Mouse (Mus musculus) olfactory bulb, adult 2 months (tissue): ENCODE results near the gene Immp2l. TPM values are rescaled to one million over a fixed set of nuclear protein-coding genes. Genes with fewer than 3 reads are reported as not detected.
"Not testable (repeated sequence)": the region's sequence is repeated elsewhere in the genome, so short reads cannot be mapped to it uniquely, and the experiment has no call there.

Experiments
- H3K27ac ChIP-seq: fragments of 200-500 bp; 2 replicates; pipeline ENCODE4 v1.5.1; 2012; ENCODE audit warnings: low read depth, low read length; ENCODE audit not compliant: insufficient read depth
- H3K4me1 ChIP-seq: fragments of 200-500 bp; 2 replicates; pipeline ENCODE4 v1.6.1; 2012; ENCODE audit warnings: low read length; ENCODE audit not compliant: control insufficient read depth, insufficient read depth
- H3K4me3 ChIP-seq: fragments of 200-500 bp; 2 replicates; pipeline ENCODE4 v1.5.1; 2012; ENCODE audit warnings: mild to moderate bottlenecking, low read depth, low read length, moderate library complexity; ENCODE audit not compliant: insufficient read depth
- CTCF ChIP-seq: fragments of 200-500 bp; IDR thresholded peaks from 2 replicates; pipeline ENCODE4 v1.5.1; 2012; ENCODE audit warnings: low read depth, mild to moderate bottlenecking, low read length, moderate library complexity; ENCODE audit not compliant: insufficient read depth
- POLR2A ChIP-seq: fragments of 200-500 bp; IDR thresholded peaks from 2 replicates; pipeline ENCODE4 v1.6.1; 2012; ENCODE audit warnings: mild to moderate bottlenecking, low read depth, low read length, moderate library complexity; ENCODE audit not compliant: insufficient read depth
- WGBS: fragments of 180-500 bp; shearing (Covaris S2); methylation state at CpG from one replicate; pipeline ENCODE4 v1.1.7; 2018; 5-methylcytosine and 5-hydroxymethylcytosine counted together
- polyA plus RNA-seq: library from polyadenylated mRNA; stranded (reverse); fragments of >200 nt; gene quantifications from 2 replicates; pipeline ENCODE4 v1.2.4, GENCODE M21; 2012; ENCODE audit warnings: low replicate concordance; ENCODE audit not compliant: missing spikeins, insufficient read depth, insufficient read length

Immp2l gene
- polyA plus RNA-seq, 1 experiment: not detected

GRCm38 (mm10) chr12:40991647-40992046 is 32.2 kb upstream of the Immp2l start:
- no peak for TF ChIP-seq POLR2A
- no peak for TF ChIP-seq CTCF
- no peak overlapping the region for H3K4me3 ChIP-seq
- WGBS: 34% methylated on average over 4 of the region's 4 CpGs
- no peak overlapping the region for H3K27ac ChIP-seq
- H3K4me1 ChIP-seq: no peaks in the 10 kb centered on the region

DNA sequence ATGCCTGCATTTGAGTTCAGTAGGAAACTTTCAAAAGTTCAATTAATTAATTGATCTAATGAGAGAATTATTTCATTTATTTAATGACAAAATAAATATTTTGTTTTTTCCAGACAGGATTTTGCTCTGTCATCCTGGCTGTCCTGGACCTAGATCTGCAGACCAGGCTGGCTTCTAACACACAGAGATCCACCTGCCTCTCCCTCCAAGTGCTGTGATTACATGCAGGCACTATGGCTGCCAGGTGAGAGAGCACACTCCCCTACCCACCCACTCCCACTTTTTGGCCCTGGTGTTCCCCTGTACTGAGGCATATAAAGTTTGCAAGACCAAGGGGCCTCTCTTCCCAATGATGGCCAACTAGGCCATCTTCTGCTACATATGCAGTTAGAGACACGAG is 31.7 kb upstream of the Immp2l start:
- H3K27ac ChIP-seq, H3K4me3 ChIP-seq, H3K4me1 ChIP-seq: not testable (repeated sequence)
- 95% methylated on average over 1 of the region's 1 CpGs for WGBS

- Histone ChIP-seq H3K4me3 (no peak overlapping the region), H3K4me1 (no peaks in the 10 kb centered on the region), H3K27ac (no peak overlapping the region)
- no peak for TF ChIP-seq CTCF
- no peak for TF ChIP-seq POLR2A
- WGBS: 85% methylated on average over 2 of the region's 2 CpGs
Measured at GRCm38 (mm10) chr12:40994846-40995245, 29.0 kb upstream of the Immp2l start.

- H3K27ac ChIP-seq: no peak overlapping the region
- WGBS: 82% methylated on average over 9 of the region's 9 CpGs
- no peak for TF ChIP-seq CTCF
- no peak for TF ChIP-seq POLR2A
Measured at GRCm38 (mm10) chr12:40995618-40996370, 28.1 kb upstream of the Immp2l start.

GRCm38 (mm10) chr12:41022516-41022915 is 1.4 kb upstream of the Immp2l start:
- no peak overlapping the region for H3K27ac ChIP-seq
- H3K4me1 ChIP-seq: no peaks in the 10 kb centered on the region
- 28% methylated on average over 1 of the region's 1 CpGs for WGBS
- no peak for TF ChIP-seq POLR2A
- no peak for TF ChIP-seq CTCF
- H3K4me3 ChIP-seq: no peak overlapping the region

More at GRCm38 (mm10) chr12:40995618-40996370, 28.1 kb upstream of the Immp2l start:
- H3K4me1 ChIP-seq: no peaks in the 10 kb centered on the region
- no peak overlapping the region for H3K4me3 ChIP-seq

GRCm38 (mm10) chr12:41024512-41024911 is 622 bp downstream of the Immp2l start:
- TF ChIP-seq CTCF: no peak
- TF ChIP-seq POLR2A: no peak
- Histone ChIP-seq H3K4me3 (peak overlapping the region; percentile 77), H3K27ac (no peak overlapping the region; the same call in 1 of the 2 replicates), H3K4me1 (no peaks in the 10 kb centered on the region)
- WGBS: 9% methylated on average over 9 of the region's 9 CpGs

DNA sequence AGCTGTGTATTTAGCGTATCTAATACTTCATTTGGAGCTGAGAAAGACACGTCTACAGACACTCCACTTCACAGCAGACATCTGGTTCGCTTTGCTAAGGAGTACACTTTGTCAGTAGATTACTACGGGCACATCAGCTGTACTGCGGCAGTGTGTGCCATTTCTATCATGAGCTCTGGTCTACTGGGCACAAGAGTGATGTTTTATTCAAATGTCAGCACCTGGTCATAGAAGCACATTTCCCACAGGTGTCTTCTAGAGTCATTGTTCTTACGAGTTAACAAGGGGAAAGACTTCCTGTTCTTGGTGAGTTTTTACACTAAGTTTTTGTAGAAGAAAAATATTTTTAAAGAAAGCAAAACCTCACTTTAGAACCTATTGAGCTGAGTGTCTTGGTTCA is 3.6 kb downstream of the Immp2l start:
- Histone ChIP-seq H3K27ac (no peak overlapping the region), H3K4me3 (no peak overlapping the region), H3K4me1 (no peaks in the 10 kb centered on the region)
- no peak for TF ChIP-seq CTCF
- no peak for TF ChIP-seq POLR2A
- 91% methylated on average over 6 of the region's 6 CpGs for WGBS

DNA sequence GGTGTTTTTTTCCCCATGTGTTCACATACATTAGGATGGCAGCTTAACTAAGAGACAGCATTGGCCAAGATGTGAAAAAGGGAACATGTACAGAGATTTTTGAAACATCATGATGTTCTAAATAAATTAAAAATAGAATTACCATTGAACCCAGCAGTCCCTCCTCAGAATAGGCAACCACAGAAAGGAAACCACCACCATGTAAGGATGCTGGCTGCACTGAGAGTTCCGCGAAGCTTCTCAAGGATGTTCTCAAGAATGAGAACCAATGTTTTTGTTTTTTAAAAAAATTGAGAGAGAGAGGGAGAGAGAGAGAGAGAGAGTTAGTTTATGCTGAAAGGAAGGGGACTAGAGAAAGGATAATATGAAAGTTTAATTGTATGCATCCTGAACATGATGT is 7.2 kb downstream of the Immp2l start:
- Histone ChIP-seq H3K4me1 (no peaks in the 10 kb centered on the region), H3K27ac (no peak overlapping the region), H3K4me3 (no peak overlapping the region)
- TF ChIP-seq CTCF (no peak), POLR2A (no peak)
- 99% methylated on average over 2 of the region's 2 CpGs for WGBS

DNA sequence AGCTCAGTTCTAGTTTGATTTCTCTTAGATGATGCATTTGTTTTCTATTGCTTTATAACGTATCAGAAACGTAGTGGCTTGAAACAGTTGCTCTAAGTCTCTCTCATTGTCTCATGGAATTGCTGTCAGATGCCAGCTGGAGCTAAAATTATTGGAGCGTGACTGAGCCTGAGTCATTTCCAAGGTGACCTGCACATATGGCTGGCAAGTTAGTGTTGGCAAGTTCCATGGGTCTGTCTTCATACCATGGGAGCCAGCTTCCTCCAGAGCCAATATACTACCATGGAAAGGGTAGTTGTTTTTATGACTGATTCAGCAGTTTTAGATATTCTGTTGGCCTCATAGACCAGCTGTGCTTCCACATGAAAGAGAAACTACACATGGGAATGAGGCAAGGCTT is 9.3 kb downstream of the Immp2l start:
- no peak overlapping the region for H3K4me3 ChIP-seq
- H3K4me1 ChIP-seq: no peaks in the 10 kb centered on the region
- no peak overlapping the region for H3K27ac ChIP-seq
- no peak for TF ChIP-seq CTCF
- TF ChIP-seq POLR2A: no peak
- WGBS: 88% methylated on average over 3 of the region's 3 CpGs
